Mouse (Mus musculus) liver, postnatal 0 days (tissue): ENCODE data around the gene Raet1d.
"Not testable (repeated sequence)": the region's sequence is repeated elsewhere in the genome, so short reads cannot be mapped to it uniquely, and the experiment has no call there.

ENCODE experiments used
- CTCF ChIP-seq: sonication (generic); IDR thresholded peaks from 2 replicates; pipeline ENCODE4 v1.5.1; 2016; ENCODE audit warnings: antibody characterized with exemption, low read depth
- EP300 ChIP-seq: IDR thresholded peaks from 2 replicates; pipeline ENCODE4 v1.6.1; 2016; ENCODE audit warnings: antibody characterized with exemption, low read depth, mild to moderate bottlenecking

GRCm38 (mm10) chr10:22361415-22362352 is 1.3 kb downstream of the Raet1d start:
- TF ChIP-seq CTCF, EP300: not testable (repeated sequence)
